Mouse (Mus musculus) midbrain, postnatal 0 days (tissue): ENCODE results near the gene Barx1. TPM values are rescaled to one million over a fixed set of nuclear protein-coding genes. Genes with fewer than 3 reads are reported as not detected.

Experiments
- ATAC-seq: fragments of 200-750 bp; cut with Nextera tagmentation; 2 replicates; pipeline ENCODE4 v1.8.0; 2017; ENCODE audit warnings: moderate number of reproducible peaks, mild to moderate bottlenecking, moderate TSS enrichment, moderate library complexity; ENCODE audit not compliant: low FRiP score
- DNase-seq: peaks from one replicate; pipeline ENCODE4 v3.0.0-alpha.2; 2015; ENCODE audit warnings: low spot score
- H3K27ac ChIP-seq: fragments of 300-500 bp; sonication (generic); 2 replicates; pipeline ENCODE4 v1.5.1; 2014; ENCODE audit warnings: low read depth, mild to moderate bottlenecking, low read length, mixed read lengths
- H3K27me3 ChIP-seq: fragments of 300-500 bp; sonication (generic); 2 replicates; pipeline ENCODE4 v1.6.1; 2014; ENCODE audit warnings: low read length, control low read depth, mixed read lengths; ENCODE audit not compliant: insufficient read depth
- H3K36me3 ChIP-seq: fragments of 300-500 bp; sonication (generic); 2 replicates; pipeline ENCODE4 v1.6.1; 2014; ENCODE audit warnings: low read length, control low read depth, mixed read lengths; ENCODE audit not compliant: insufficient read depth
- H3K4me1 ChIP-seq: fragments of 300-500 bp; sonication (generic); 2 replicates; pipeline ENCODE4 v1.6.1; 2014; ENCODE audit warnings: mild to moderate bottlenecking, control low read depth, antibody characterized with exemption, low read length, mixed read lengths; ENCODE audit not compliant: insufficient read depth
- H3K4me2 ChIP-seq: fragments of 300-500 bp; sonication (generic); 2 replicates; pipeline ENCODE4 v1.6.1; 2014; ENCODE audit warnings: low read depth, mild to moderate bottlenecking, low read length, mixed read lengths; ENCODE audit not compliant: poor library complexity, severe bottlenecking
- H3K4me3 ChIP-seq: fragments of 300-500 bp; sonication (generic); 2 replicates; pipeline ENCODE4 v1.5.1; 2014; ENCODE audit warnings: low read depth, mild to moderate bottlenecking, low read length, moderate library complexity
- H3K9ac ChIP-seq: fragments of 300-500 bp; sonication (generic); replicated peaks from 2 replicates; pipeline ENCODE4 v1.6.1; 2014; ENCODE audit warnings: mild to moderate bottlenecking, low read length, moderate library complexity, mixed read lengths; ENCODE audit not compliant: poor library complexity, severe bottlenecking
- H3K9me3 ChIP-seq: fragments of 300-500 bp; sonication (generic); 2 replicates; pipeline ENCODE4 v1.6.1; 2016; ENCODE audit warnings: low read length, control low read depth
- CTCF ChIP-seq: IDR thresholded peaks from 2 replicates; pipeline ENCODE4 v1.5.1; 2016; ENCODE audit warnings: antibody characterized with exemption, mild to moderate bottlenecking
- WGBS: fragments of 180-500 bp; shearing (Covaris S2); extraction: QIAGEN DNeasy Blood & Tissue Kit; methylation state at CpG from one replicate; pipeline ENCODE4 v1.1.7; 2014; 5-methylcytosine and 5-hydroxymethylcytosine counted together
- polyA plus RNA-seq: library from polyadenylated mRNA; unstranded; fragments of >200 nt; fragmentation: Nextera tagmentation; extraction: Ambion mirVana; gene quantifications from 2 replicates; pipeline ENCODE4 v1.2.1, GENCODE M21; 2015
- total RNA-seq: library from RNA; depleted of rRNA; stranded (reverse); fragments of >200 nt; gene quantifications from 2 replicates; pipeline ENCODE4 v1.2.3, GENCODE M21; 2014

Barx1 gene
- total and polyA plus RNA-seq, 2 experiments from 2014 or later = not detected

DNA sequence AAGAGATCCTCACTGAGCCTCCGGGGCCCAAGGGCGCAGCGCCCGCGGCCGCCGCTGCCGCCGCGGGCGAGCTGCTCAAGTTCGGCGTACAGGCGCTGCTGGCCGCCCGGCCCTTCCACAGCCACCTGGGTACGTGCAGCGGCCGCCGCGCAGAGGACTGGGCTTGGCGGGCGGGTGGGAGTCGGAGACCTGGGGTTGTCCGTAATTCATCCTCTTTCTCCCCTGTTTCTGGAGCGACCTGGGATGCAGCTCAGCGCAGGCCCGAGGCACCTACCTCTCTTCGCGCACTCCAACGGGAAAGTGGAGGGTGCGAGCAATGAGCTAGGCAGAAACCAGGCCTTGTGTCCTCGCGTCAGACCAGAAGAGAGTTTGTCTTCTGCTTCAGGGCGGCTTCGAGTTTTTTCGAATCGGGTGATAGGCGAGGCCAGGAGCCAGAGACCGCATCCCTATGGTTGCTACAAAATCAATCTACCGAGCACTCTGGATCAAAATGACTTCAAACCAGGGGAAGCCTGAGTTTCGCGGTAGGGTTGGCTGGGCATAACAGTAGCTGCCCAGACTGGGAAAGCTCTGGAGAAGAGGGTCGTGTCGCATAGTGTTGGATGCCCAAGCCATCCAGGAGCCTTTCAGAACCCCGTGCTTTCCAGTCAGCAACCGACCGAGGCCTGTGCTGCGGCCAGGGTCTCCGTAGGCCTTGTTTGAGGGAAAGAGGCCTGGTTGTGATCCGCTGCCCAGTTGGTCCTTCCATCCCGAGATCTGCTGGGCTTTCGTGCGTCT, 601 bp downstream of the Barx1 start:
- Histone ChIP-seq H3K9me3 (no peaks in the 10 kb centered on the region), H3K36me3 (no peaks in the 10 kb centered on the region), H3K4me3 (peak overlapping the region; percentile 31), H3K27me3 (peaks cover 79% of the 10 kb centered on the region), H3K4me1 (peaks cover 3% of the 10 kb centered on the region; the same call in 1 of the 2 replicates), H3K9ac (no peak overlapping the region), H3K27ac (no peak overlapping the region), H3K4me2 (peak overlapping the region; percentile 51)
- WGBS = 4% methylated on average over 53 of the region's 54 CpGs
- no peak for DNase-seq
- no peak for ATAC-seq
- TF ChIP-seq CTCF = no peak

DNA sequence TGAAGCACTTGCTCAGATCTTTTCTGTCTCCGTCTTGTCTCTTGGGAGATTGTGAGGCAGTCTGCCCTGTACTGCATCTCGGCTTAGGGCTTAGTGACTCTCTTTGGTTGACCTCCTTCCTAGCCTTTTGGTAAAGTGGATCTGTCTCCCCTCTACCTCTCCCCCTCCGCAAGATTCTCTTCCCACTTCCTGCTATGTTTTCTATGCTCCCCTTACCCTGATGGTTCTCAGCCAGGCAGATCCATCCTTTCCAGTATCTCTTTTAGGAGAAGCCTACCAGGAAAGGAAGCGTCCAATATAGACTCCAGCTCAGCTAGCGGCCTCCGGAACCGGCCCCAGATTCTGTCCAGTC, 1.2 kb downstream of the Barx1 start:
- H3K27me3 ChIP-seq = peaks cover 79% of the 10 kb centered on the region
- WGBS = 10% methylated on average over 7 of the region's 7 CpGs
- H3K27ac ChIP-seq = no peak overlapping the region
- DNase-seq (no peak), ATAC-seq (no peak)
- no peak overlapping the region for H3K9ac ChIP-seq
- H3K36me3 ChIP-seq = no peaks in the 10 kb centered on the region
- H3K4me2 ChIP-seq = no peak overlapping the region
- H3K9me3 ChIP-seq = no peaks in the 10 kb centered on the region
- H3K4me1 ChIP-seq = peaks cover 3% of the 10 kb centered on the region; the same call in 1 of the 2 replicates
- H3K4me3 ChIP-seq = no peak overlapping the region
- TF ChIP-seq CTCF = no peak

DNA sequence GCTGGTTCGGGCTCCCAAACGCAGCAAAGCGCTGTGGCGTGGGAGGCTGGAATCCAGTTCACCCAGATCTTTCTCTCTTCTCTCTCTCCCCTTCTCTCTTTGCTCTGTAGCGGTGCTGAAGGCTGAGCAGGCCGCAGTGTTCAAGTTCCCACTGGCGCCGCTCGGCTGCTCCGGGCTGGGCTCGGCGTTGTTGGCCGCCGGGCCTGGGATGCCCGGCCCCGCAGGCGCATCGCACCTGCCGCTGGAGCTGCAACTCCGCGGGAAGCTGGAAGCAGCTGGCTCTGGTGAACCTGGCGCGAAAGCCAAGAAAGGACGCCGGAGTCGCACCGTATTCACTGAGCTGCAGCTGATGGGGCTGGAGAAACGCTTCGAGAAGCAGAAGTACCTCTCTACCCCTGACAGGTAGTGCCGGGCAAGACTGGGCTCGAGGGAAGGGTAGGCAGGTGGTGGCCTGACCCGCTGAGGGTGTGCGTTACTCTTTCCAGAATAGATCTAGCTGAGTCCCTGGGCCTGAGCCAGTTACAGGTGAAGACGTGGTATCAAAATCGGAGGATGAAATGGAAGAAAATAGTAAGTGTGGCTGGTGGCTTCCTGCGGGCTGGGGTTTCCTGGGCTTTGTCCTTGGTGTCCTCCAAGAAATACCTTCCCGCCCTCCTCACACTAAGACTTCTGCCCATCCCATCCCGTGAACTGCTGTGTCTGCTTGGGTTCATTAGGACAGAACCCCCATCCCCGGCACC, 2.3 kb downstream of the Barx1 start:
- 0 out of 2 replicates have a peak overlapping the region, but pooled peaks have one; percentile 2 for H3K4me3 ChIP-seq
- DNase-seq (no peak), ATAC-seq (no peak)
- H3K4me1 ChIP-seq = peaks cover 3% of the 10 kb centered on the region; the same call in 1 of the 2 replicates
- no peak overlapping the region for H3K27ac ChIP-seq
- H3K36me3 ChIP-seq = no peaks in the 10 kb centered on the region
- 1% methylated on average over 39 of the region's 39 CpGs for WGBS
- H3K9me3 ChIP-seq = no peaks in the 10 kb centered on the region
- no peak overlapping the region for H3K4me2 ChIP-seq
- TF ChIP-seq CTCF = no peak
- peaks cover 78% of the 10 kb centered on the region for H3K27me3 ChIP-seq
- H3K9ac ChIP-seq = no peak overlapping the region

DNA sequence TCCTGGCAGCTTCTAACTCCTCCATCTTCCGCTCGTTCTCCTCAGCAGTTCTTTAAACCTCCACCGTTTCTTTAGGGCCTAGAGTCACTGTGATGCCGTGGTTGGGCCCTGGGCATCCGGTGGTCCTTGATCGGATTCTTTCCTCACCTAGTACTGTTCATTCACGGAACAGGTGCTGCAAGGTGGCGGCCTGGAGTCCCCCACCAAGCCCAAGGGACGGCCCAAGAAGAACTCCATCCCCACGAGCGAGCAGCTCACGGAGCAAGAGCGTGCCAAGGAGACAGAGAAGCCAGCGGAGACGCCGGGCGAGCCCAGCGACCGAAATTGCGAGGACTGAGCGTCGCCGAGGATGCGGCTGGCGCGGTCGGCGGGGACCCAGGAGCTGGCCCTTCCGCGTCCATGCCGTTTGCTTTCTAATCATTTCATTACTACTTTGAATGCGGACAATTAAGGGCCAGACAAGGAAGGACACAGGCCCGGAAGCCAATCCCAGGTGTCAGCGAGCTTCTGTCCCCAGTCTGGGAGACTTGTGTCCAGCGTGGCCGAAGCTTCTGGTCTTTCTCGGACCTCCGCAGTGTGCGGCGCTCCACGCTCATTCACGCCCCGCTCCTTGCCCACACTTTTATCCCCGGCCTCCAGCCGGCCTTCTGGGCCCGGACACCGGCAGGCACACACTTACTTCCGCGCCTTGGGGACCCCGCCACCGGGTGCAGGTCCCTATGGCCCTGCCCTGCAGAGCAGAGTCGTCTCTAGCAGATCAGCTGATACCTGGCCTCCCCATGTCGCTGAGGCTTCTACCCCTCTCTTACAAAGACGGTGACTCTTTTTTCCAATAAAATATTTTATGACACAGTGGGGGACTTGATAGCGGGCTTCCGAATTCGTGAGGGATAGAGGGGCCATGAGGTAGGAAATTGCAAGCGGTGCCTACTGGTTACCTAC, 3.1 kb downstream of the Barx1 start:
- Histone ChIP-seq H3K27me3 (peaks cover 75% of the 10 kb centered on the region), H3K27ac (no peak overlapping the region), H3K9me3 (no peaks in the 10 kb centered on the region), H3K4me3 (no peak overlapping the region), H3K4me1 (peaks cover 3% of the 10 kb centered on the region; the same call in 1 of the 2 replicates), H3K36me3 (no peaks in the 10 kb centered on the region), H3K9ac (no peak overlapping the region), H3K4me2 (no peak overlapping the region)
- TF ChIP-seq CTCF = no peak
- DNase-seq = no peak
- no peak for ATAC-seq
- whole genome bisulfite sequencing = 1% methylated on average over 58 of the region's 58 CpGs

DNA sequence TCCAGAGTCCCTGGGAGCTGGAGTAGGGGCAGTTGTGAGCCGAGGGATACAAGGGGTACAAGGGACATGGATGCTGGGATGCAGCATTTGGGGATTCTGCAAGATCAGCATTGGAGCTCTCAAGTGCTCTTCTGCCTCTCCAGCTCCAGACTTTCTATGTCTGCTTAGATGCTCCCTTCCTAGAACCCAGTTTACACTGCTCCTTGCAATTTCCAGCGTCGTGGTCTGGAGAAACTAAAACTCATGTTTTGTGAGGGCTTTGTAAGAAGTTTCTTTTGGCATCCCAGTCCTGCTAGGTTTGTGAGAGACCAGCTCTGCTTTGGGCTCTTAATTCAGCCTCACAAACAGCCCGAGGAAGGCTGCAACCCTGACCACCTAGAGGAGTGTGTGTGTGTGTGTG, 4.7 kb downstream of the Barx1 start:
- Histone ChIP-seq H3K4me3 (no peak overlapping the region), H3K27ac (no peak overlapping the region), H3K9ac (no peak overlapping the region), H3K4me1 (peaks cover 3% of the 10 kb centered on the region; the same call in 1 of the 2 replicates), H3K9me3 (no peaks in the 10 kb centered on the region), H3K27me3 (peaks cover 72% of the 10 kb centered on the region), H3K36me3 (no peaks in the 10 kb centered on the region), H3K4me2 (no peak overlapping the region)
- TF ChIP-seq CTCF = no peak
- WGBS = 5% methylated on average over 4 of the region's 4 CpGs
- DNase-seq (no peak), ATAC-seq (no peak)
